Mouse (Mus musculus): Measurements from ENCODE around the gene Pex13. TPM values are rescaled to one million over a fixed set of nuclear protein-coding genes. Genes with fewer than 3 reads are reported as not detected.

Pex13 gene
- polyA plus RNA-seq, 1 experiment from 2014 or later: 32.7 TPM

DNA sequence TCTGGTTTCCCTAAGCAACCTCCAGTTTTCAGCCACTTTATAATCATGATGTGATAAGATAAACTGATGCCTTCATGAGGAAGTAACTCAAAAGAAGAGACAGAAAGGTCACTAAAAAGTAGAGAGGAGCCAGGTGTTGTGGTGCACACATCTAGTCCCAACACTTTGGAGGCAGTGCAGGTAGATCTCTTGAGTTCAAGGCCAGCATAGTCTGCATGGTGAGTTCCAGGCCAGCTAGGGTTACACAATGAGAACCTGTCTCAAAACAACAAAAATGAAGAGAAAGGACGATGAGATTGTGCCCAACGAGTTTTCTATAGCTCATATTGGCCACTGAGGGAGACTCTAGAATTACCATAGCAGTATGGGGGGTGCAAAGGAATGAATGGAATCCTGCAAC, 32.8 kb upstream of the Pex13 start:
- Histone ChIP-seq H3K27me3 (ENCODE audit: control insufficient read depth, insufficient read depth, low read length) (no peaks in the 10 kb centered on the region), H3K27ac (replicated peaks) (no peak overlapping the region), H3K4me2 (replicated peaks; ENCODE audit: low read depth) (no peak overlapping the region), H3K4me1 (replicated peaks; ENCODE audit: control insufficient read depth, insufficient read depth) (no peaks in the 10 kb centered on the region), H3K36me3 (ENCODE audit: control insufficient read depth, insufficient read depth, low read length) (0 out of 2 replicates have a peak, but pooled peaks cover 2% of the 10 kb centered on the region), H3K9ac (ENCODE audit: low read length) (no peak overlapping the region), H3K4me3 (ENCODE audit: low read depth, low read length) (no peak overlapping the region), H3K9me3 (ENCODE audit: control insufficient read depth, low read length) (no peaks in the 10 kb centered on the region)
- ATAC-seq (ENCODE audit: low FRiP score, low TSS enrichment) (no peak), DNase-seq (ENCODE audit: low spot score) (no peak)
- WGBS: 63% methylated on average over 2 of the region's 2 CpGs
- TF ChIP-seq CTCF (IDR thresholded peaks at IDR 0.05; ENCODE audit: low read depth) (no peak), EP300 (optimal IDR thresholded peaks at IDR 0.05) (no peak)

DNA sequence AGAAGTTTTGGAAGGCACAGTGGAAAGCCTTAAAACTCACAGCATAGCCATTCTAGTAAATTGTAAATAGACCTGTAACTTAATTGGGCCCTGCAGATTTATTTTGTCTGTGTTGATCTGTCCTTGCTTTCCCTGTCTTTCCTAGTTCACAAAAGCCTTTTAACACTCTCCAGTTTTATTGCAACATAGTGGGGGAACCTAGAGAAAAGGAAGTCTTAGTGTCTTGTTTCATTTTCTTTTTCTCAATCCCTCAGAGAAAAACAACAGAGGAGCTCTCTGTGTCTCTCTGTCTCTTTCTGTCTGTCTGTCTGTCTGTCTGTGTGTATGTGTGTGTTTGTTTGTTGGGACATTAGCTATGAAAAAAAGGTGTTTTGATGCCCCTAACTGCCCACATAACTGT, 30.1 kb upstream of the Pex13 start:
- no peak for DNase-seq (ENCODE audit: low spot score)
- no peak for ATAC-seq (ENCODE audit: low FRiP score, low TSS enrichment)
- H3K9me3 ChIP-seq (ENCODE audit: control insufficient read depth, low read length): no peaks in the 10 kb centered on the region
- H3K27ac ChIP-seq (replicated peaks): no peak overlapping the region
- TF ChIP-seq EP300 (optimal IDR thresholded peaks at IDR 0.05): no peak
- TF ChIP-seq CTCF (IDR thresholded peaks at IDR 0.05; ENCODE audit: low read depth): no peak
- H3K4me3 ChIP-seq (ENCODE audit: low read depth, low read length): no peak overlapping the region
- no peaks in the 10 kb centered on the region for H3K36me3 ChIP-seq (ENCODE audit: control insufficient read depth, insufficient read depth, low read length)
- H3K27me3 ChIP-seq (ENCODE audit: control insufficient read depth, insufficient read depth, low read length): no peaks in the 10 kb centered on the region
- no peak overlapping the region for H3K9ac ChIP-seq (ENCODE audit: low read length)
- H3K4me2 ChIP-seq (replicated peaks; ENCODE audit: low read depth): no peak overlapping the region
- H3K4me1 ChIP-seq (replicated peaks; ENCODE audit: control insufficient read depth, insufficient read depth): no peaks in the 10 kb centered on the region

GRCm38 (mm10) chr11:23693286-23693685, 27.5 kb upstream of the Pex13 start:
- Histone ChIP-seq H3K4me1 (replicated peaks; ENCODE audit: control insufficient read depth, insufficient read depth) (no peaks in the 10 kb centered on the region), H3K9ac (ENCODE audit: low read length) (no peak overlapping the region), H3K27me3 (ENCODE audit: control insufficient read depth, insufficient read depth, low read length) (no peaks in the 10 kb centered on the region), H3K9me3 (ENCODE audit: control insufficient read depth, low read length) (no peaks in the 10 kb centered on the region), H3K4me3 (ENCODE audit: low read depth, low read length) (no peak overlapping the region), H3K27ac (replicated peaks) (no peak overlapping the region), H3K4me2 (replicated peaks; ENCODE audit: low read depth) (no peak overlapping the region), H3K36me3 (ENCODE audit: control insufficient read depth, insufficient read depth, low read length) (no peaks in the 10 kb centered on the region)
- 83% methylated on average over 2 of the region's 2 CpGs for WGBS
- TF ChIP-seq EP300 (optimal IDR thresholded peaks at IDR 0.05) (no peak), CTCF (IDR thresholded peaks at IDR 0.05; ENCODE audit: low read depth) (no peak)
- no peak for ATAC-seq (ENCODE audit: low FRiP score, low TSS enrichment)
- no peak for DNase-seq (ENCODE audit: low spot score)

DNA sequence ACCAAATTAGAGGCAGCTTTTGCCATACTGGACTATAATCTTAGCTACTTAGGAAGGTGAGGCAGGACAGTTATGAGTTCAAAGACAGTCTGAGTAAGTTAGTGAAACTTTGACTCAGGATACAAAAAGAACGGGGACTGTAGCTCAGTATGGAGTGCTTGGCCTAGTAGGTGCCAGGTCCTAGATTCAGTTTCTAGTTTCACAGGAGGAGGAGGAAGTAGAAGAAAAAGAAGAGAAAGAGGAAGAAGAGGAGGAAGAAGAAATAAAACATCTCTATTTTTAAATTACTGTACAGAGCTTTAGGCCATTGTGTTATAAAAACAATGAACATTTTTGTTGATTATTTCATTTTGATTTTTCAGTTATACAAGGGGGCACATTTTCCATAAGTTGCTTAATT, 22.3 kb upstream of the Pex13 start:
- ATAC-seq (ENCODE audit: low FRiP score, low TSS enrichment) (no peak), DNase-seq (ENCODE audit: low spot score) (no peak)
- H3K4me1 ChIP-seq (replicated peaks; ENCODE audit: control insufficient read depth, insufficient read depth): no peaks in the 10 kb centered on the region
- H3K27ac ChIP-seq (replicated peaks): no peak overlapping the region
- H3K9me3 ChIP-seq (ENCODE audit: control insufficient read depth, low read length): no peaks in the 10 kb centered on the region
- H3K4me3 ChIP-seq (ENCODE audit: low read depth, low read length): no peak overlapping the region
- TF ChIP-seq CTCF (IDR thresholded peaks at IDR 0.05; ENCODE audit: low read depth) (no peak), EP300 (optimal IDR thresholded peaks at IDR 0.05) (no peak)
- no peak overlapping the region for H3K4me2 ChIP-seq (replicated peaks; ENCODE audit: low read depth)
- H3K36me3 ChIP-seq (ENCODE audit: control insufficient read depth, insufficient read depth, low read length): no peaks in the 10 kb centered on the region
- no peak overlapping the region for H3K9ac ChIP-seq (ENCODE audit: low read length)
- no peaks in the 10 kb centered on the region for H3K27me3 ChIP-seq (ENCODE audit: control insufficient read depth, insufficient read depth, low read length)
- WGBS: 89% methylated on average over 1 of the region's 1 CpGs

DNA sequence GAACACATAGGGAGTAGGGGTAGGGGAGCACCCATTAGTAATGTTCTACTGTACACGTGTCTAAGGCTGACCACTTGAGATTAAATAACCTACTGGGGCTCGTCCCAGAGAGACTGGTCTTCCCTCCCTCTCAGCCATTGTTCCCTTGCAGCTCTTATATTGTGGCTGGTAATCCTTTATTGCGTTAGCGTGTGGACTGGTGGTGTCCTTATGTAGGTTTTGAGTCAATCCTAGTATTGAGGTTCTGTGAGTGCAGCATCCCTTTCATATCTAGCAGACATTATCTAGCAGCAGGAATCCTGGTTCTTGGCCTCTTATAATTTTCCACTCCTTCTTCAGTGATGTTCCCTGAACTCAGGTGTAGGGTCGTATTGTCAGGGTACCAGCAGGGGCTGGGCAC, 20.9 kb upstream of the Pex13 start:
- no peak for DNase-seq (ENCODE audit: low spot score)
- Histone ChIP-seq H3K4me2 (replicated peaks; ENCODE audit: low read depth) (no peak overlapping the region), H3K4me3 (ENCODE audit: low read depth, low read length) (no peak overlapping the region), H3K27me3 (ENCODE audit: control insufficient read depth, insufficient read depth, low read length) (no peaks in the 10 kb centered on the region), H3K27ac (replicated peaks) (no peak overlapping the region), H3K4me1 (replicated peaks; ENCODE audit: control insufficient read depth, insufficient read depth) (no peaks in the 10 kb centered on the region), H3K9ac (ENCODE audit: low read length) (no peak overlapping the region), H3K9me3 (ENCODE audit: control insufficient read depth, low read length) (no peaks in the 10 kb centered on the region), H3K36me3 (ENCODE audit: control insufficient read depth, insufficient read depth, low read length) (no peaks in the 10 kb centered on the region)
- 85% methylated on average over 5 of the region's 5 CpGs for WGBS
- no peak for ATAC-seq (ENCODE audit: low FRiP score, low TSS enrichment)
- TF ChIP-seq EP300 (optimal IDR thresholded peaks at IDR 0.05): no peak
- no peak for TF ChIP-seq CTCF (IDR thresholded peaks at IDR 0.05; ENCODE audit: low read depth)

DNA sequence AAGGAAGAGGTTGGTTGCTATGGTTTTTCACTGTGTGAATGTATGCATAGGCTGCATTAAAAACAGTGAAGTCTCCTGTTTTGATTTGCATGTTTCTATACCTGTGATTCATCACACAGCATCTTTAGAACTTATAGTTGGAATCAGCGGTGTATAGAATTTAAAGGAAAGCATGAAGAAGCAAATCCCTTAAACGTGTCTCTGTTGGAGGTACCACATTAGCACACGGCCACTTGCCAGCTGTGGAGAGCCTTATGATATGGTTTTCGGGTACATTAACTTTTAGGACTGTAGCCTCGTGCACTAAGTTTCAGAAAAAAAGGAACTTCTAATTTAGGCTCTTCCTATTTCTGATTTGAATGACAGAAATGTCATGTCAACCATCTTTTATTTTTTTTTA, 16.8 kb upstream of the Pex13 start:
- Histone ChIP-seq H3K4me3 (ENCODE audit: low read depth, low read length) (no peak overlapping the region), H3K27me3 (ENCODE audit: control insufficient read depth, insufficient read depth, low read length) (no peaks in the 10 kb centered on the region), H3K9me3 (ENCODE audit: control insufficient read depth, low read length) (no peaks in the 10 kb centered on the region), H3K36me3 (ENCODE audit: control insufficient read depth, insufficient read depth, low read length) (no peaks in the 10 kb centered on the region; the same call in 1 of the 2 replicates), H3K4me2 (replicated peaks; ENCODE audit: low read depth) (no peak overlapping the region), H3K4me1 (replicated peaks; ENCODE audit: control insufficient read depth, insufficient read depth) (no peaks in the 10 kb centered on the region), H3K9ac (ENCODE audit: low read length) (no peak overlapping the region), H3K27ac (replicated peaks) (no peak overlapping the region)
- no peak for ATAC-seq (ENCODE audit: low FRiP score, low TSS enrichment)
- 86% methylated on average over 5 of the region's 5 CpGs for WGBS
- TF ChIP-seq EP300 (optimal IDR thresholded peaks at IDR 0.05) (no peak), CTCF (IDR thresholded peaks at IDR 0.05; ENCODE audit: low read depth) (no peak)
- no peak for DNase-seq (ENCODE audit: low spot score)

All from stomach, postnatal 0 days (tissue).